Mouse (Mus musculus): Measurements from ENCODE around the gene Sfpq. TPM values are rescaled to one million over a fixed set of nuclear protein-coding genes. Genes with fewer than 3 reads are reported as not detected.
A peak's percentile ranks its signal among the peaks of the same experiment; 100 is the strongest.

Sfpq gene
- polyA plus RNA-seq, 1 experiment from 2014 or later = 120 TPM

DNA sequence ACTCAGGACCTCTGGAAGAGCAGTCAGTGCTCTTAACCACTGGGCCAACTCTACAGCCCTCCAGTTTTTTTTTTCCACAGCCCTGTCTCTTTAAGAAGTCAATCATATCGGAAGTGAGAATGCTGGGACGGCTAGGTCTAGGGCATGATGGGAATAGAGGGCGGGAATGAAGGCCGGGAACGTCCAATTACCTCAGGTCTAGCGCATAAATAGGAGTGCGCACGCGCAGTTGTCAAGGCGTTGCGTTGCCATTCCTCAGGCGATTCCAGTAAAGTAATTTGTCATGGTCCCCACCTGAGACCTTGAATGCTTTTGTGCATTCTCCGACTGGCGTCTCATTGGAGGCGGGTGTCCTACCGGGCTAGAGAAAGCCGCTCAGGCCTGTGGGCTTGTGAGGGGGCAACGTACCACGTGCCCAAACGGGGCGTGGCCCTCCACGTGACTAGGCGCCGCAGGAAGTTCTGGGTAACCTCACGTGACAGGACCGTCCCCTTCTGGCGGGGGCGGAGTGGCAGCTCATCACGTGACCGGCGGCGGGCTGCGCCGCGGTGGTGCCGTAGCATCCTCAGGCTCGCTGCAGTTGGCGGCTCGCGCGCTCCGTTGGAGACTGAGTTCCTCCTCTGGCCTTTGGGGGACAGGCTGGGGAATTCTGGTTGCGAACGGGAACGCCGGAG lies 55.9 kb downstream of the Sfpq start, which contains the start of gene Zmym6:
Gene Zmym6, plus strand, starts transcription at position 509 of the 674 bp plus-strand sequence.
- Histone ChIP-seq H3K4me2 (peak within 1 kb of the TSS; percentile 66), H3K4me1 (peaks cover 11% of the 10 kb centered on the region), H3K27me3 (peaks cover 4% of the 10 kb centered on the region; the same call in 1 of the 2 replicates), H3K9ac (peak within 1 kb of the TSS; percentile 76), H3K4me3 (peak within 1 kb of the TSS; percentile 62), H3K36me3 (no peaks in the 10 kb centered on the region), H3K9me3 (no peaks in the 10 kb centered on the region), H3K27ac (peak within 1 kb of the TSS; percentile 87)
- peak; percentile 93 for ATAC-seq (ENCODE audit: insufficient number of reproducible peaks, insufficient read depth, low FRiP score, low TSS enrichment, low read depth)
- WGBS = under 1% methylated on average over 46 of the region's 46 CpGs

- H3K27me3 ChIP-seq = no peaks in the 10 kb centered on the region
- 53% methylated on average over 1 of the region's 1 CpGs for WGBS
- H3K4me3 ChIP-seq = no peak overlapping the region
- H3K36me3 ChIP-seq = no peaks in the 10 kb centered on the region
- no peak overlapping the region for H3K4me2 ChIP-seq
- peaks cover 11% of the 10 kb centered on the region for H3K4me1 ChIP-seq
- H3K9ac ChIP-seq = no peak overlapping the region
- ATAC-seq (ENCODE audit: insufficient number of reproducible peaks, insufficient read depth, low FRiP score, low TSS enrichment, low read depth) = no peak
- H3K27ac ChIP-seq = no peak overlapping the region
- H3K9me3 ChIP-seq = no peaks in the 10 kb centered on the region
Observed at GRCm38 (mm10) chr4:127080806-127081205, 59.7 kb downstream of the Sfpq start.

DNA sequence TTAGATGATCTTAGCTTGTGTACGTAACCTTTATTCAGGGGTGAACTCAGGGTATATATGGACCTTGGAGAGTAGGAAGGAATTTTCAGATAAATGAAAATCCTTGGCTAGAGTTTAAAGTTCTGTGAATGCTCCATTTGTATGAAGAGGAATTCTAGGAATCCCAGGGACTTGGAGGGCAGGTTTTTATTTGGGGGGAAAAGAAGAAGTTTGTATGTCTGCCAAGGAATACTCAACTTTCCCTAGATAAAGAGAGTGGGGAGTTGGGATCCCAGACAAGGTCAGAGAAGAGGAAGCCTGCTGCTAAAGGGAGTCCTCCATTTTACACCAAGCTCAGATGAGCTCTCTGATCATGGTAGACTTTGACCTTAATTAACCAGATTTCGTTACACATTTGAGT lies 62.0 kb downstream of the Sfpq start:
- peaks cover 5% of the 10 kb centered on the region; the same call in 1 of the 2 replicates for H3K36me3 ChIP-seq
- no peak for ATAC-seq (ENCODE audit: insufficient number of reproducible peaks, insufficient read depth, low FRiP score, low TSS enrichment, low read depth)
- H3K9me3 ChIP-seq = no peaks in the 10 kb centered on the region
- no peak overlapping the region for H3K4me3 ChIP-seq
- 89% methylated on average over 2 of the region's 2 CpGs for WGBS
- H3K27me3 ChIP-seq = no peaks in the 10 kb centered on the region
- no peak overlapping the region for H3K4me2 ChIP-seq
- H3K4me1 ChIP-seq = peaks cover 6% of the 10 kb centered on the region
- no peak overlapping the region for H3K9ac ChIP-seq
- H3K27ac ChIP-seq = no peak overlapping the region

DNA sequence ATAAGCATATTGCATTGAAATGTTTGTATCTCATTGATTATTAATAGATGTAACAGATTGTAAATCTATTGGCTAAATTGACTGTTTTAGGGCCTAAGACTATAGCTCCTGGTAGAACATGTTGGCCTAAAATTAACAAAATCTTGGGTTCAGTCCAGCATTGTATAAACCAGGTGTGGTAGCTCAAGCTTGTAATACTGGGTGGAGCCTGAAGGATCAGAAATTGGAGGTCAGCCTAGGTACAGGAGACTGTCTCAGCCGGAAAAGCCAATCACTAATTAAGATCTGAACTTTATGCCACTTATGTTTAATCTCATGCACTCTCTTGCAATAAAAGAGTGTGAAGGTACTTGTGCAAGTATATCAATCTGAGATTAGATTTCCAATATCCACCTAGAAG lies 64.6 kb downstream of the Sfpq start:
- H3K9me3 ChIP-seq = no peaks in the 10 kb centered on the region
- H3K4me2 ChIP-seq = no peak overlapping the region
- no peaks in the 10 kb centered on the region for H3K27me3 ChIP-seq
- peaks cover 22% of the 10 kb centered on the region for H3K36me3 ChIP-seq
- WGBS = 82% methylated on average over 1 of the region's 1 CpGs
- H3K27ac ChIP-seq = no peak overlapping the region
- no peaks in the 10 kb centered on the region for H3K4me1 ChIP-seq
- no peak overlapping the region for H3K9ac ChIP-seq
- no peak overlapping the region for H3K4me3 ChIP-seq
- no peak for ATAC-seq (ENCODE audit: insufficient number of reproducible peaks, insufficient read depth, low FRiP score, low TSS enrichment, low read depth)

Other genes starting within 250 kb of the Sfpq start
- gene Zmym4, start 53.2 kb upstream of the Sfpq start, polyA plus RNA-seq (2015; fragmentation: Nextera tagmentation; extraction: Ambion mirVana) = 27.0 and 34.4 TPM in 2 replicates
- gene Zmym1, start 39.8 kb downstream of the Sfpq start, polyA plus RNA-seq (2015; fragmentation: Nextera tagmentation; extraction: Ambion mirVana) = 21.6 and 23.1 TPM in 2 replicates
- 26.6 and 29.4 TPM in 2 replicates for gene Zmym6, start 56.1 kb downstream of the Sfpq start, polyA plus RNA-seq (2015; fragmentation: Nextera tagmentation; extraction: Ambion mirVana)
- 18.2 and 21.2 TPM in 2 replicates for gene Tmem35b, start 102.4 kb downstream of the Sfpq start, polyA plus RNA-seq (2015; fragmentation: Nextera tagmentation; extraction: Ambion mirVana)
- gene Dlgap3, start 147.9 kb downstream of the Sfpq start, polyA plus RNA-seq (2015; fragmentation: Nextera tagmentation; extraction: Ambion mirVana) = 0.91 and 0.94 TPM in 2 replicates
- 42.2 and 53.0 TPM in 2 replicates for gene Smim12, start 222.5 kb downstream of the Sfpq start, polyA plus RNA-seq (2015; fragmentation: Nextera tagmentation; extraction: Ambion mirVana)